Mouse (Mus musculus): ENCODE measurements around the gene Oat. TPM values are rescaled to one million over a fixed set of nuclear protein-coding genes. Genes with fewer than 3 reads are reported as not detected.
A peak's percentile ranks its signal among the peaks of the same experiment; 100 is the strongest.

Oat gene
- polyA plus RNA-seq, 1 experiment from 2014 or later: 118 TPM

DNA sequence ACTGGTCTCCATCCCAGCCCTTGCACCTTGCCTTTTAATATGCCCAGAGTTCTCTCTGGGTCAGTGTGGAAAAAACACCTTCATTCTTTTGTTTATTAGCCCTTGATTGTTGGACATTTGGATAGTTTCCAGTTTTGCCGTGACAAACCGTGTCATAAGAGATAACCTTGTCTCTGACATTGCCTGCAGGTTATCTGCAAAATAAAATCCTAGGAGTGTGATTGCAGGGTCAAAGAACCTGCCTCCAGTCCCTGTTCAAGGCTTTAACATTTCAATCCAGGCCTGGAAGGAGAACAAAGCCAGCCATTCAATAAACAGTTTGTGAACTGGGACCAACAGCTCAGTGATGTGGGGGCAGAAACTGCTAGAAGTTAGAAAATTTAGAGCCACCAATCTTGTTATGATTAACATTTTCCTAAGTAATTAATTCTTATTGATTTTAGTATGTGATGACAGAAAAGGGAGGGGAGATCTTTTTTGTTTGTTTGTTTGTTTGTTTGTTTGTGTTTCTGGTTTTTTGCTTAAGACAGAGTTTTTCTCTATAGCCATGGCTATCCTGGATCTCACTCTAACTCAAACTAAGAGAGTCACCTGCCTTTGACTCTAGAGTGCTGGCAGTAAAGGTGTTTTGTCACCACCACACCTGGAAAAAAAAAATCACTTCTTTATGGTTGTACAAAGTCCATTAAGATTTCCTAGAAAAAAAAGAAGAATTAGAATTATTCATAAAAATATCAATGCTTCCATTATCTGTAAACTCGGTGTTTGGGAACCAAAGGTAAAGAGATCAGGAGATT, 9.7 kb upstream of the Oat start:
- no peaks in the 10 kb centered on the region for H3K9me3 ChIP-seq
- no peaks in the 10 kb centered on the region for H3K36me3 ChIP-seq
- H3K27me3 ChIP-seq: no peaks in the 10 kb centered on the region
- no peak overlapping the region for H3K27ac ChIP-seq (replicated peaks)
- H3K9ac ChIP-seq (replicated peaks): no peak overlapping the region
- H3K4me2 ChIP-seq (replicated peaks): no peak overlapping the region
- no peak overlapping the region for H3K4me3 ChIP-seq
- no peak for ATAC-seq (replicated peaks)
- 63% methylated on average over 3 of the region's 3 CpGs for WGBS
- H3K4me1 ChIP-seq: no peaks in the 10 kb centered on the region

DNA sequence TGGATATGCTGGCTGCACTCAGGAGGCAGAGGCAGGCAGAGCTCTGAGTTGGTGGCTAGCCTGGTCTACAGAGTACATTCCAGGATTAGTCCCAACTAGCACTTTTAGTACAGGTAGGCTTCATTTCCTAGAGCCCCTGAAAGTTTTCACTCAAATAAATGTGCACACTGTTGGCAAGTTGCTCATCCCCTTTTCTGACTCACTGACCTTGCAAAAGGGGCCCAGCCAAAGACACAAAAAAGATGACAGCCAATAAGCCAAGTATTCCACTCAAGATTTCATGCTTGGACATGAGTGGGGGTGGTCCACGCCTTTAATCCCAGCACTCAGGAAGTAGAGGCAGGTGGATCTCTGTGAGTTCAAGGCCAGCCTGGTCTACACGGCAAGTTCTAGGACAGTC, 5.2 kb upstream of the Oat start:
- H3K27me3 ChIP-seq: no peaks in the 10 kb centered on the region
- H3K9ac ChIP-seq (replicated peaks): no peak overlapping the region
- H3K9me3 ChIP-seq: no peaks in the 10 kb centered on the region
- WGBS: 98% methylated on average over 2 of the region's 2 CpGs
- H3K4me1 ChIP-seq: peaks cover 3% of the 10 kb centered on the region; the same call in 1 of the 2 replicates
- H3K4me2 ChIP-seq (replicated peaks): no peak overlapping the region
- H3K27ac ChIP-seq (replicated peaks): no peak overlapping the region
- H3K36me3 ChIP-seq: no peaks in the 10 kb centered on the region
- ATAC-seq (replicated peaks): no peak
- no peak overlapping the region for H3K4me3 ChIP-seq

DNA sequence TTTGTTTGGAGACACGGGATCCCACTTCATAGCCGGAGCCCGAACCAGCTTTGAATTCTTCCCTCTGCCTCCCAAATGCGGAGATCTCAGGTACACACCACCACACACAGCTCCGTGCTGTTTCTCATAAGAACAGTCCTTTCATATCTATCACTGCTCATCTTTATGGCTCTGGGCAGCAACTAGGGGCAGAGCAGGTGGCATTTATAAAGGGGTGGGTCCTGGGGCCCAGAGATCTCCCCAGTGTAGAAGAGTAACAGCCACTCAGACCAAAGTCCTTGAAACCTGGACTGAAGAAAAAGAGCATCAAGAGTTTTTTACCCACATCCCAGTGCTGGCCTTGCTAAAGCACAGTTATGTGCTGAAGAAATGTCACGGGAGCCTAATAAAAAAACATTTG, 4.3 kb upstream of the Oat start:
- Histone ChIP-seq H3K4me1 (peaks cover 5% of the 10 kb centered on the region), H3K9ac (replicated peaks) (no peak overlapping the region), H3K4me3 (no peak overlapping the region), H3K4me2 (replicated peaks) (no peak overlapping the region), H3K9me3 (no peaks in the 10 kb centered on the region), H3K27ac (replicated peaks) (no peak overlapping the region), H3K27me3 (no peaks in the 10 kb centered on the region), H3K36me3 (no peaks in the 10 kb centered on the region)
- WGBS: 87% methylated on average over 6 of the region's 6 CpGs
- no peak for ATAC-seq (replicated peaks)

DNA sequence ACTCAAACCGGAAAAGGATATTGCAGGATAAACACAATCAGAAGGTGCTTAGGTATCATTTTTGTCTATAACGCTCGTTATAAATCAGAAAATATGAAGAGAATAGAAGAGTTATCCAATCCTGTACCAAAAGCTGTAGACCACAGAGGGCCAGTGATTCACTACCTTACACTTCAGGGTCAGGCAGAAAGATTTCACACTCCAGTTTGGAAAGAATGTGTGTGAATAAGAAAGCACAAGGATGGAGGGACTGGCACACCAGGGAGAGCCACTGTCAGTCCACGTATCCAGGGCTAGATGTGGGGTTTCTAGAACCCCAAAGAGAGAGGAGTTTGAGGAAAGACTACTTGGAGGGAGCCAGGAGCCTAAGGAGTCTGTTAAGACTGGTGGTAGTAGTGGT, 693 bp upstream of the Oat start:
- no peak overlapping the region for H3K4me3 ChIP-seq
- WGBS: 61% methylated on average over 4 of the region's 4 CpGs
- peaks cover 19% of the 10 kb centered on the region for H3K4me1 ChIP-seq
- H3K4me2 ChIP-seq (replicated peaks): peak overlapping the region; percentile 64; the same call in 1 of the 2 replicates
- H3K36me3 ChIP-seq: no peaks in the 10 kb centered on the region
- no peak for ATAC-seq (replicated peaks)
- H3K27me3 ChIP-seq: no peaks in the 10 kb centered on the region
- no peaks in the 10 kb centered on the region for H3K9me3 ChIP-seq
- H3K9ac ChIP-seq (replicated peaks): no peak overlapping the region
- H3K27ac ChIP-seq (replicated peaks): no peak overlapping the region

DNA sequence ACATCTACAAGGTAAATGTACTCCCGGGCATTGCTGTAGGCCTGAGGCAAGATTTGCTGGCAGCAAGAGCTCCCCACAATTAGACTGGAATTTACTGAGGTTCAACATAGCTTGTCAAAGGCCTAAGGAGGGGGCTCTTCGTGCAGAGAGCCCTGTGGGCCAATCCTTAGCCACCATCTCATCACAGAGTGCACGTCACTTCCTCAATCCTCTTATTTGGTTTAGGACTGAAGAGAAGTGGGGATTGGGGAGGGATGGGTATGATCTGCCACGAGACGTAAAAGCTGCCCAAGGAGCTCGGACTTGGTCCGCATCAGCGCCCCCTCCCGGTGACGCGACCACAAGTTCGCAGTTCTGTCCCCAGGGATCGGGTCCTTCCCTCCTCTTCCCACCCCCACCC, 575 bp downstream of the Oat start:
- Histone ChIP-seq H3K4me3 (peak overlapping the region; percentile 72), H3K4me1 (peaks cover 30% of the 10 kb centered on the region), H3K36me3 (no peaks in the 10 kb centered on the region), H3K27me3 (no peaks in the 10 kb centered on the region), H3K4me2 (replicated peaks) (peak overlapping the region; percentile 64), H3K27ac (replicated peaks) (peak overlapping the region; percentile 88), H3K9me3 (no peaks in the 10 kb centered on the region), H3K9ac (replicated peaks) (peak overlapping the region; percentile 58)
- ATAC-seq (replicated peaks): peak; percentile 91
- 1% methylated on average over 13 of the region's 13 CpGs for WGBS

DNA sequence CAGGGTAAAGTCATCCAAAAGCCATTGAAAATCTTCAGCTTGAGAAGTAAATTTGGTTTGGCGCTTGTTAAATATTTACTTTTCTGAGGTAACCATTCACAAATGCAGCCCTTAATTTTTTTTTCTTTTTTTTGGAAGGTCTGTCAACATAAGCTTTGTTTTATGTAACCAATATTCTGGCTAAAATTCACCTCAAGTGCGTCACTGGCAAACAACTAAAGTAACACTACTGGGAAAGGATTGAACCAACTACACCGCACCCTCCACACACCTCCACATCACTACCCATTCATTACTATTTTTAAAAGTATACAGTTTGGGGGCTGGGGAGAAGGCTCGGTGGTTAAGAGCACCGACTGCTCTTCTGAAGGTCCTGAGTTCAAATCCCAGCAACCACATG, 1.6 kb downstream of the Oat start:
- no peak overlapping the region for H3K9ac ChIP-seq (replicated peaks)
- H3K27me3 ChIP-seq: no peaks in the 10 kb centered on the region
- H3K4me3 ChIP-seq: no peak overlapping the region
- H3K27ac ChIP-seq (replicated peaks): no peak overlapping the region
- peaks cover 35% of the 10 kb centered on the region for H3K4me1 ChIP-seq
- H3K4me2 ChIP-seq (replicated peaks): no peak overlapping the region
- ATAC-seq (replicated peaks): no peak
- WGBS: 91% methylated on average over 5 of the region's 5 CpGs
- H3K36me3 ChIP-seq: no peaks in the 10 kb centered on the region
- H3K9me3 ChIP-seq: no peaks in the 10 kb centered on the region

DNA sequence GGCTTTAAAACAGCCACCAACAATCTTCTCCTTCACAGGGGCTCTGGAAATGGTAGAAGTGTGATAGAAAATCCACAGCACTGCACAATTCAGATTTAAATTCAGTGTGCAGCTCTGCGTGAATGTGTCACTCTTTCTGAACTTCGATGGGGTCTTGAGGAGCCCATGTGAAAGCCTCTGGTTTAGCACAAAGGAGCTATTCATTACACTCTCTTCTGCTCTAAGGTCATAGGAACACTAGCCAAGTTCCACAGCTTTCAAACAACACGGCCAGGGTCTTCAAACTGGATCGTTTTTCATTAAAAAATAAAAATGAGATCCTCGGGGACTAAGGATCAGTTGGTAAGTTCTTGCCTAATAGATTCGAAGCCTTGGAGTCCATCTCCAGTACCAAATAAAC, 3.0 kb downstream of the Oat start:
- no peak overlapping the region for H3K4me3 ChIP-seq
- WGBS: 15% methylated on average over 6 of the region's 6 CpGs
- H3K27ac ChIP-seq (replicated peaks): peak overlapping the region; percentile 42
- H3K4me2 ChIP-seq (replicated peaks): no peak overlapping the region
- no peaks in the 10 kb centered on the region for H3K36me3 ChIP-seq
- no peak overlapping the region for H3K9ac ChIP-seq (replicated peaks)
- H3K9me3 ChIP-seq: no peaks in the 10 kb centered on the region
- ATAC-seq (replicated peaks): no peak
- peaks cover 35% of the 10 kb centered on the region for H3K4me1 ChIP-seq
- no peaks in the 10 kb centered on the region for H3K27me3 ChIP-seq

DNA sequence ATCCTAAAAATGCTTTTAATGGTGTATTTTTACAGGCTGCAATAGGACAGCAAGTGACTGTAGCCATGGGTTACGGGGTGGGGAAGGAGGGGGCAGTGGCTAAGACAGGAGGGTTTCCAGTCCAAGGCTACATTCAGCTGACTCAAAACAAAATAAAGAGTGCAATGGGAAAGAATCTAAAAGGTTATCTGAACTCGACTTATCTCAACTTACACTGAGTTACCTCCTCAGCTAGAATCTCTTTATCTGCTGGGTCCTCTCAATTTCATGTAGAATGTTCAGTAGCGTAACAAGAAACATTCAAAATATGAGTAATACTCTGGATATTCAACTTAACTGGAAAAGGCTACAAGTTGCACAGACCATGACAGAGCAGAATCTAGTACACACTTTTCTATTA, 3.5 kb downstream of the Oat start:
- Histone ChIP-seq H3K27me3 (no peaks in the 10 kb centered on the region), H3K27ac (replicated peaks) (peak overlapping the region; percentile 42), H3K4me3 (no peak overlapping the region), H3K4me2 (replicated peaks) (peak overlapping the region; percentile 22; the same call in 1 of the 2 replicates), H3K4me1 (peaks cover 35% of the 10 kb centered on the region), H3K36me3 (no peaks in the 10 kb centered on the region), H3K9ac (replicated peaks) (no peak overlapping the region), H3K9me3 (no peaks in the 10 kb centered on the region)
- 48% methylated on average over 3 of the region's 3 CpGs for WGBS
- no peak for ATAC-seq (replicated peaks)

DNA sequence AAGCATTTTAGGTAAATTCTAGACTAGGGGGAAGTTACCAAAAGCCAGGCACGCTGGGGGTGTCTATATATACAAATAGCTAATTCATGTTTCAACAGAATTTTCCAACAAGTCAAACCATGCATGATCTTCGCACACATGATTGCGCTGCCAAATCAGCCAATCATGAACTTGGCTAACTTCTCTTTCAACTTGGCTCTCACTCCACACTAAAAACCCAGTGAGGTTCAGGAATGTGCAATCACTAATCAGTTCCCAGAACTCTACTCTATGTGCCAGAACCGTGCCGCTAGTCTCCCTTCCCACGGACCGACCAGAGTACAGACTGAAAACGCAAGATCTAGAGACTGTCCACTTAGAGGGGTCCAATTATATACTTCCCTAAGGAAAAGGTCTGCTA, 4.7 kb downstream of the Oat start:
- WGBS: 42% methylated on average over 8 of the region's 8 CpGs
- peaks cover 33% of the 10 kb centered on the region for H3K4me1 ChIP-seq
- H3K27ac ChIP-seq (replicated peaks): peak overlapping the region; percentile 42; the same call in 1 of the 2 replicates
- H3K9ac ChIP-seq (replicated peaks): no peak overlapping the region
- no peaks in the 10 kb centered on the region for H3K9me3 ChIP-seq
- no peak overlapping the region for H3K4me2 ChIP-seq (replicated peaks)
- H3K4me3 ChIP-seq: no peak overlapping the region
- H3K27me3 ChIP-seq: no peaks in the 10 kb centered on the region
- no peak for ATAC-seq (replicated peaks)
- no peaks in the 10 kb centered on the region for H3K36me3 ChIP-seq

DNA sequence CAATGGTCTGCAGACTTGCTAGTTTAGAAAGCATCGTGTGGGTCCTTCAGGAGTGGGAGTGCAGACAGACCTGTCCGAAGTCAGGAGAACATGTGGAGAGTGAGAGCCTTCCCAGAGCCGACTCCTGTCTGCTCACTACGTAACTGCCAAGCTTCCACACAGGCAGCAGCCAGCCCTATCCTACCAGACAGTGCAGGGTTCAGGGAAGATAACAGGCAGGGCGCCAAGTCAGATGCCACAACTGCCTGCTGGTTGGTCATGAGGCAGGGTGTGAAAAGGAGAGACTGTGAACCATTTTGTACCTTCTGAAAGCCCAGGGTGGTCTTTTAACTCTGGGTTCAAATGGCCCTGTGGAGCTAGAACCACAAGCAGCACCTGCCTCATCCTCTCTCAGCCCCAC, 6.1 kb downstream of the Oat start:
- ATAC-seq (replicated peaks): no peak
- Histone ChIP-seq H3K27me3 (no peaks in the 10 kb centered on the region), H3K4me2 (replicated peaks) (no peak overlapping the region), H3K27ac (replicated peaks) (no peak overlapping the region), H3K9ac (replicated peaks) (no peak overlapping the region), H3K9me3 (no peaks in the 10 kb centered on the region), H3K4me1 (peaks cover 26% of the 10 kb centered on the region), H3K36me3 (peaks cover 2% of the 10 kb centered on the region; the same call in 1 of the 2 replicates), H3K4me3 (no peak overlapping the region)
- 80% methylated on average over 5 of the region's 5 CpGs for WGBS

DNA sequence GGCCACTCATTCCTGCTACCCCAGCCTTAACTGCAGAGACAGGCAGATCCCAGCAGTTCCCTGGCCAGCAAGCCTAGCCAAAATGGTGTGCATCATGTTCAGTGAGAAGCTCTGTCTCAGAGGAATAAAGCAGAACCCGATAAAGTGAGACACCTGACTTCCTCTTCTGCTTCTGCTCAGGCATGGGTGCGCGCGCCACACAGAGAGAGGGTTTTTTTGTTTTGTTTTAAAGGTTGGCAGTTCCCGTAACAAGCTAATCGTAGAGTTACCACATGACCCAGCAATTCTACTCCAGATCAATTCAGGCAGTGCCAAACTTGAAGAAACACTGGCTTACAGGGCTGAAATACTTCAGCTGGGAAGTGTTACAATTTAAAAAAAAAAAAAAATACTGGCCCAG, 7.4 kb downstream of the Oat start:
- Histone ChIP-seq H3K9me3 (no peaks in the 10 kb centered on the region), H3K27ac (replicated peaks) (no peak overlapping the region), H3K9ac (replicated peaks) (no peak overlapping the region), H3K36me3 (peaks cover 7% of the 10 kb centered on the region; the same call in 1 of the 2 replicates), H3K4me1 (peaks cover 26% of the 10 kb centered on the region), H3K4me3 (no peak overlapping the region), H3K4me2 (replicated peaks) (no peak overlapping the region), H3K27me3 (no peaks in the 10 kb centered on the region)
- no peak for ATAC-seq (replicated peaks)
- 68% methylated on average over 6 of the region's 6 CpGs for WGBS

DNA sequence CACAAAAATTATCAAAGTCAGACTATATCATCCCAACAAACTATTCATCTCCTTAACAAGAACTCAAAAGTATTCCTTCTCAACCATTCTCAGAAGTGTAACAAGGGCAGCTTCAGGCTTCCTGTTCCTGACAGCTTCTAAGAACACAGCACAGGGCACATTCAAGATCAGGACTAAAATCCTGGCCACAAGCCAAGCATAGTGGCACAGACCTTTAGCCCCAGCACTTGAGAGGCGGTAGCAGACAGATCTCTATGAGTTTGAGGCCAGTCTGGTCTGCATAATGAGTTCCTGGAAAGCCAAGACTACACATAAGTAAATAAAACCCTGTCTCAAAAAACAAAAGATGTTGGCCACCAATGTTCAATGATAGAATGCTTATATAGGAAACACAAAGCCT, 10.4 kb downstream of the Oat start:
- Histone ChIP-seq H3K9me3 (no peaks in the 10 kb centered on the region), H3K4me3 (no peak overlapping the region), H3K27me3 (no peaks in the 10 kb centered on the region), H3K4me1 (peaks cover 6% of the 10 kb centered on the region; the same call in 1 of the 2 replicates), H3K27ac (replicated peaks) (no peak overlapping the region), H3K36me3 (peaks cover 30% of the 10 kb centered on the region), H3K4me2 (replicated peaks) (no peak overlapping the region), H3K9ac (replicated peaks) (no peak overlapping the region)
- WGBS: 20% methylated on average over 1 of the region's 1 CpGs
- no peak for ATAC-seq (replicated peaks)

Measured in forebrain, embryonic 15.5 days (tissue).